Mouse (Mus musculus) C2C12 (cell line): ENCODE data around the gene Gm21981. TPM values are rescaled to one million over a fixed set of nuclear protein-coding genes. Genes with fewer than 3 reads are reported as not detected.
A peak's percentile ranks its signal among the peaks of the same experiment; 100 is the strongest.

Experiments
- H3K27me3 ChIP-seq: one replicate; pipeline ENCODE4 v1.6.1; 2011; ENCODE audit not compliant: control insufficient read depth, insufficient read depth, insufficient read length
- H3K36me3 ChIP-seq: one replicate; pipeline ENCODE4 v1.6.1; 2011; ENCODE audit not compliant: control insufficient read depth, insufficient read depth
- H3K4me3 ChIP-seq: one replicate; pipeline ENCODE4 v1.5.1; 2011; ENCODE audit warnings: mild to moderate bottlenecking, control low read depth; ENCODE audit not compliant: poor library complexity, insufficient read depth, severe bottlenecking
- H3K79me2 ChIP-seq: one replicate; pipeline ENCODE4 v1.6.1; 2011; ENCODE audit not compliant: control insufficient read depth, insufficient read depth
- H3K79me3 ChIP-seq: one replicate; pipeline ENCODE4 v1.6.1; 2011; ENCODE audit warnings: low read depth, control low read depth
- H3ac ChIP-seq: one replicate; pipeline ENCODE3; 2011; ENCODE audit warnings: low read depth; ENCODE audit not compliant: control insufficient read depth, insufficient read length
- CEBPB ChIP-seq: IDR thresholded peaks from one replicate; pipeline ENCODE4 v1.6.1; 2011; ENCODE audit warnings: low read depth, mild to moderate bottlenecking, control low read depth, moderate library complexity
- CTCF ChIP-seq: IDR thresholded peaks from one replicate; pipeline ENCODE4 v1.5.1; 2011; ENCODE audit not compliant: control insufficient read depth, insufficient read depth, insufficient read length
- FOSL1 ChIP-seq: IDR thresholded peaks from one replicate; pipeline ENCODE4 v1.8.0; 2011; ENCODE audit warnings: mild to moderate bottlenecking, low read length; ENCODE audit not compliant: poor library complexity, insufficient read depth, severe bottlenecking
- MAX ChIP-seq: IDR thresholded peaks from one replicate; pipeline ENCODE4 v1.6.1; 2011; ENCODE audit warnings: mild to moderate bottlenecking, control low read depth
- MYOD1 ChIP-seq: IDR thresholded peaks from one replicate; pipeline ENCODE4 v1.6.1; 2011; ENCODE audit warnings: low read depth; ENCODE audit not compliant: control insufficient read depth, insufficient read length
- MYOG ChIP-seq: IDR thresholded peaks from one replicate; pipeline ENCODE4 v1.6.1; 2011; ENCODE audit not compliant: control insufficient read depth, insufficient read length; ENCODE audit errors: extremely low read depth
- USF1 ChIP-seq: IDR thresholded peaks from one replicate; pipeline ENCODE4 v1.6.1; 2011; ENCODE audit warnings: low read depth, mild to moderate bottlenecking, control low read depth, moderate library complexity
- polyA plus RNA-seq: library from polyadenylated mRNA; unstranded; fragments of >200 nt; fragmentation: generic; extraction: Trizol; gene quantifications from one replicate; pipeline ENCODE4 v1.2.1, GENCODE M21; 2012; ENCODE audit warnings: missing spikeins

Gene Gm21981
- polyA plus RNA-seq, 1 experiment = 1.3 TPM

DNA sequence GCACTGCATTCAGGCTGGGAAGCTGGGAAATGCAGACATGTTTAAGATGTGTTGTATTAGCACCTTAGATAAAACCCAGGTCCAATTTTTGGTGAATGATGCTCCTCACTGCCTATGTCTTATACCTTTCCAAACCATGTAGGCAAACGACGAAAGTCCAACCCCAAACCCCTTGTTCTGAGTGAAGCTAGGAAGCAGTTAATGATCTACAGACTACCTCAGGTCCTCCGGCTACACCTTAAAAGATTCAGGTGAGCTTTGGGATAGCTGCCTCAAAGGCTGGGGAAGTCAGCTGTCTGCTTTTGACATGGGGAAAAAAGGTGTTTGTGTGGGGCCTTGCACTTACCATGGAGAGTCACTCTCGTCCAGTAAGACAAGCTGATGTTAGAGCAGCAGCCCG, 15.6 kb downstream of the Gm21981 start:
- TF ChIP-seq CTCF (no peak), FOSL1 (no peak), MAX (no peak), MYOD1 (no peak), USF1 (no peak), CEBPB (no peak), MYOG (no peak)
- H3K79me3 ChIP-seq = no peaks in the 10 kb centered on the region
- no peak overlapping the region for H3ac ChIP-seq
- no peaks in the 10 kb centered on the region for H3K79me2 ChIP-seq
- peaks cover 12% of the 10 kb centered on the region for H3K36me3 ChIP-seq
- no peaks in the 10 kb centered on the region for H3K27me3 ChIP-seq
- H3K4me3 ChIP-seq = no peak overlapping the region

DNA sequence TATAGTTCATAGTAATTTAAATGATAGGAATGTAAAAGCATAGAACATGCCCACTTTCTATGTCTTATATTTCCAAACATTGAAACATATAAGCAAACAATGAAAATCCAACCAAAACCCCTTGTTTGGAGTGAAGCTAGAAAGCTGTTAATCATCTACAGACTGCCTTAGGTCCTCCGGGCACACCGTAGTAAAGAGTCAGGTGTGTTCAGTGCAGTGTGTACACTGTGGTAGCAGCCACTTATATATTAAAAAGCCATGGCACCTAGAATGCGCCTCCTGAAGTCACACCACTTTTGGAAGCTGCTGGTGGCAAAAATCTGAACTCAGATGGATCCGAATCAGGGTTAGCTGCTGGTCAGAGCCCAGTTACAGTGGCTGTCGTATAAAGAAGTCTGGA, 16.0 kb downstream of the Gm21981 start:
- Histone ChIP-seq H3K36me3 (peaks cover 7% of the 10 kb centered on the region), H3K79me2 (no peaks in the 10 kb centered on the region), H3K4me3 (no peak overlapping the region), H3ac (no peak overlapping the region), H3K27me3 (no peaks in the 10 kb centered on the region), H3K79me3 (no peaks in the 10 kb centered on the region)
- TF ChIP-seq USF1 = no peak
- no peak for TF ChIP-seq CTCF
- no peak for TF ChIP-seq MYOG
- no peak for TF ChIP-seq FOSL1
- TF ChIP-seq CEBPB = no peak
- no peak for TF ChIP-seq MYOD1
- TF ChIP-seq MAX = no peak

- Histone ChIP-seq H3K36me3 (peaks cover 5% of the 10 kb centered on the region), H3K79me3 (no peaks in the 10 kb centered on the region), H3ac (no peak overlapping the region), H3K27me3 (no peaks in the 10 kb centered on the region), H3K79me2 (no peaks in the 10 kb centered on the region), H3K4me3 (no peak overlapping the region)
- TF ChIP-seq CTCF (peak; percentile 24), USF1 (no peak)
Observed at GRCm38 (mm10) chr17:47676581-47676980, 17.7 kb downstream of the Gm21981 start.

DNA sequence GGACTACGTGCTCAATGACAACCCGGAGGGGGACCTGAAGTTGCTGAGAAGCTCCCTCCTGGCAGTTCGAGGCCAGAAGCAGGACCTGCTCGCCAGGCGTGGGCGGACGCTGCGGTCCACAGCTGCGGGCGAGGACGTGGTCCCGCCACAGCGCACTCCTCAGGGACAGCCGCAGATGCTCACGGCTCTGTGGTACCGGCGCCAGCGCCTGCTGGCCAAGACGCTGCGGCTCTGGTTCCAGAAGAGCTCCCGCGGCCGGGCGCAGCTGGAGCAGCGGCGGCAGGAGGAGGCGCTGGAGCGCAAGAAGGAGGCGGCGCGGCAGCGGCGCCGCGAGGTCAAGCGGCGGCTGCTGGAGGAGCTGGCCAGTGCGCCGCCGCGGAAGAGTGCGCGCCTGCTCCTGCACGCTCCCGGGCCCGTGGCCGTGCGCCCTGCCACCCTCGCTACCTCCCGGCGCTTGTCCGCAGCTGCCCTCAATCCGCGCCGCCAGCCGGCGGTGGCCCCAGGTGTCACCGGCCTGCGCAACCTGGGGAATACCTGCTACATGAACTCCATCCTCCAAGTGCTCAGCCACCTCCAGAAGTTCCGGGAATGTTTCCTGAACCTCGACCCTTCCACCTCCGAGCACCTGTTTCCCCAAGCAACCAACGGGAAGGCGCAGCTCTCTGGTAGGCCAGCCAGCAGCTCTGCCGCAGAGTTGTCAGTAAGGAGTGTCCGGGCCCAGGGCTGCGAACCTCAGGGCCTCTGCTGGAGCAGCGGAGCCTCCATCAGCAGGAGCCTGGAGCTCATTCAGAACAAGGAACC, 21.7 kb downstream of the Gm21981 start:
- H3K79me2 ChIP-seq = no peaks in the 10 kb centered on the region
- no peak overlapping the region for H3K4me3 ChIP-seq
- H3K27me3 ChIP-seq = no peaks in the 10 kb centered on the region
- H3K36me3 ChIP-seq = peaks cover 5% of the 10 kb centered on the region
- H3ac ChIP-seq = no peak overlapping the region
- H3K79me3 ChIP-seq = no peaks in the 10 kb centered on the region
- TF ChIP-seq USF1 (no peak), CTCF (no peak), MYOG (no peak), MYOD1 (no peak), MAX (no peak), CEBPB (no peak), FOSL1 (no peak)

- Histone ChIP-seq H3K36me3 (peaks cover 5% of the 10 kb centered on the region), H3K79me2 (no peaks in the 10 kb centered on the region), H3ac (no peak overlapping the region), H3K27me3 (no peaks in the 10 kb centered on the region), H3K4me3 (no peak overlapping the region), H3K79me3 (no peaks in the 10 kb centered on the region)
- TF ChIP-seq CTCF (no peak), MYOG (no peak), USF1 (no peak), FOSL1 (no peak), CEBPB (no peak), MAX (no peak), MYOD1 (no peak)
Observed at GRCm38 (mm10) chr17:47671988-47672310, 22.3 kb downstream of the Gm21981 start.

DNA sequence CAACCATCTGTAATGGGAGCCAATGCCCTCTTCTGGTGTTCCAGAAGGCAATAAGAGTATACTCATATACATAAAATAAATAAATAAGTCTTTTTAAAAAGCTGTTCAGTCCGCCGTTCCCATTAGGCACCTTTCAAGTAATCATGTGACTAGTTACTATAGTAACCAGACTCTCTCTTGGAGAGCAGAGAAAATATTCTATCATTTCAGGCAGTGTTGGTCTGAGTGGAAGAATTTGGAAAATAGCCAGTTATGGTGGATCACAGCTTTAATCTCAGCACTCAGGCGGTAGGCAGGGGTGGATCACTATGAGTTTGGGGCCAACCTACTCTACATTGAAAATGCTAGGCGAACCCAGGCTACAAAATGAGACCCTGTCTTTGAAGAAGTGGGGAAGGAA, 25.1 kb downstream of the Gm21981 start:
- Histone ChIP-seq H3K4me3 (no peak overlapping the region), H3K27me3 (no peaks in the 10 kb centered on the region), H3K79me3 (no peaks in the 10 kb centered on the region), H3K36me3 (no peaks in the 10 kb centered on the region), H3ac (no peak overlapping the region), H3K79me2 (no peaks in the 10 kb centered on the region)
- no peak for TF ChIP-seq USF1
- TF ChIP-seq MYOG = no peak
- TF ChIP-seq CEBPB = no peak
- TF ChIP-seq MAX = no peak
- TF ChIP-seq MYOD1 = no peak
- TF ChIP-seq CTCF = no peak
- no peak for TF ChIP-seq FOSL1
